Mouse (Mus musculus) midbrain, postnatal 0 days (tissue): ENCODE results near the gene C1qtnf4. TPM values are rescaled to one million over a fixed set of nuclear protein-coding genes. Genes with fewer than 3 reads are reported as not detected.

ENCODE experiments used
- ATAC-seq: fragments of 200-750 bp; cut with Nextera tagmentation; 2 replicates; pipeline ENCODE4 v1.8.0; 2017; ENCODE audit warnings: moderate number of reproducible peaks, mild to moderate bottlenecking, moderate TSS enrichment, moderate library complexity; ENCODE audit not compliant: low FRiP score
- DNase-seq: peaks from one replicate; pipeline ENCODE4 v3.0.0-alpha.2; 2015; ENCODE audit warnings: low spot score
- H3K27ac ChIP-seq: fragments of 300-500 bp; sonication (generic); 2 replicates; pipeline ENCODE4 v1.5.1; 2014; ENCODE audit warnings: low read depth, mild to moderate bottlenecking, low read length, mixed read lengths
- H3K27me3 ChIP-seq: fragments of 300-500 bp; sonication (generic); 2 replicates; pipeline ENCODE4 v1.6.1; 2014; ENCODE audit warnings: low read length, control low read depth, mixed read lengths; ENCODE audit not compliant: insufficient read depth
- H3K36me3 ChIP-seq: fragments of 300-500 bp; sonication (generic); 2 replicates; pipeline ENCODE4 v1.6.1; 2014; ENCODE audit warnings: low read length, control low read depth, mixed read lengths; ENCODE audit not compliant: insufficient read depth
- H3K4me1 ChIP-seq: fragments of 300-500 bp; sonication (generic); 2 replicates; pipeline ENCODE4 v1.6.1; 2014; ENCODE audit warnings: mild to moderate bottlenecking, control low read depth, antibody characterized with exemption, low read length, mixed read lengths; ENCODE audit not compliant: insufficient read depth
- H3K4me2 ChIP-seq: fragments of 300-500 bp; sonication (generic); 2 replicates; pipeline ENCODE4 v1.6.1; 2014; ENCODE audit warnings: low read depth, mild to moderate bottlenecking, low read length, mixed read lengths; ENCODE audit not compliant: poor library complexity, severe bottlenecking
- H3K4me3 ChIP-seq: fragments of 300-500 bp; sonication (generic); 2 replicates; pipeline ENCODE4 v1.5.1; 2014; ENCODE audit warnings: low read depth, mild to moderate bottlenecking, low read length, moderate library complexity
- H3K9ac ChIP-seq: fragments of 300-500 bp; sonication (generic); replicated peaks from 2 replicates; pipeline ENCODE4 v1.6.1; 2014; ENCODE audit warnings: mild to moderate bottlenecking, low read length, moderate library complexity, mixed read lengths; ENCODE audit not compliant: poor library complexity, severe bottlenecking
- H3K9me3 ChIP-seq: fragments of 300-500 bp; sonication (generic); 2 replicates; pipeline ENCODE4 v1.6.1; 2016; ENCODE audit warnings: low read length, control low read depth
- CTCF ChIP-seq: IDR thresholded peaks from 2 replicates; pipeline ENCODE4 v1.5.1; 2016; ENCODE audit warnings: antibody characterized with exemption, mild to moderate bottlenecking
- WGBS: fragments of 180-500 bp; shearing (Covaris S2); extraction: QIAGEN DNeasy Blood & Tissue Kit; methylation state at CpG from one replicate; pipeline ENCODE4 v1.1.7; 2014; 5-methylcytosine and 5-hydroxymethylcytosine counted together
- polyA plus RNA-seq: library from polyadenylated mRNA; unstranded; fragments of >200 nt; fragmentation: Nextera tagmentation; extraction: Ambion mirVana; gene quantifications from 2 replicates; pipeline ENCODE4 v1.2.1, GENCODE M21; 2015
- total RNA-seq: library from RNA; depleted of rRNA; stranded (reverse); fragments of >200 nt; gene quantifications from 2 replicates; pipeline ENCODE4 v1.2.3, GENCODE M21; 2014

C1qtnf4 gene
- total and polyA plus RNA-seq, 2 experiments from 2014 or later, result 271 to 629 TPM

DNA sequence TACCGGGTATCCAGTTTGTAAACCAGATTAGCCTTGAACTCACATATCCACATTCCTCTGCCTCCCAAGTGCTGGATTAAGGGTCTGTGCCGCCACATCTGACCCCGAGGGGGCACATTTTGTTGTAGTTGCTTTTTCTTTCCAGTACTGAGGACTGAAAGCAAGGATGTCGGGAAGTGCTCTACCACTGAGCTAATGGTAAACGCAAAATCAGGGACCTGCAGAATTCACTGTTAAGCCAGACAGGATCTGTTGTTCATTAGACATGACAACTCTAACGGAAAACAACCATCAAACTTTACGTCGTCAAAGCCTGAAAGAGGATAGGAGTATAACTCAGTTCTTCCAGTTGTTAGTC lies 39.1 kb upstream of the C1qtnf4 start:
- no peaks in the 10 kb centered on the region for H3K36me3 ChIP-seq
- DNase-seq, result no peak
- peak overlapping the region; percentile 63 for H3K4me2 ChIP-seq
- no peaks in the 10 kb centered on the region for H3K27me3 ChIP-seq
- WGBS, result 2% methylated on average over 8 of the region's 8 CpGs
- 0 out of 2 replicates have a peak, but pooled peaks cover 7% of the 10 kb centered on the region for H3K4me1 ChIP-seq
- H3K9ac ChIP-seq, result peak overlapping the region; percentile 92
- peak overlapping the region; percentile 87 for H3K4me3 ChIP-seq
- H3K9me3 ChIP-seq, result no peaks in the 10 kb centered on the region
- peak overlapping the region; percentile 97 for H3K27ac ChIP-seq
- TF ChIP-seq CTCF, result peak; percentile 45
- ATAC-seq, result peak; percentile 69

DNA sequence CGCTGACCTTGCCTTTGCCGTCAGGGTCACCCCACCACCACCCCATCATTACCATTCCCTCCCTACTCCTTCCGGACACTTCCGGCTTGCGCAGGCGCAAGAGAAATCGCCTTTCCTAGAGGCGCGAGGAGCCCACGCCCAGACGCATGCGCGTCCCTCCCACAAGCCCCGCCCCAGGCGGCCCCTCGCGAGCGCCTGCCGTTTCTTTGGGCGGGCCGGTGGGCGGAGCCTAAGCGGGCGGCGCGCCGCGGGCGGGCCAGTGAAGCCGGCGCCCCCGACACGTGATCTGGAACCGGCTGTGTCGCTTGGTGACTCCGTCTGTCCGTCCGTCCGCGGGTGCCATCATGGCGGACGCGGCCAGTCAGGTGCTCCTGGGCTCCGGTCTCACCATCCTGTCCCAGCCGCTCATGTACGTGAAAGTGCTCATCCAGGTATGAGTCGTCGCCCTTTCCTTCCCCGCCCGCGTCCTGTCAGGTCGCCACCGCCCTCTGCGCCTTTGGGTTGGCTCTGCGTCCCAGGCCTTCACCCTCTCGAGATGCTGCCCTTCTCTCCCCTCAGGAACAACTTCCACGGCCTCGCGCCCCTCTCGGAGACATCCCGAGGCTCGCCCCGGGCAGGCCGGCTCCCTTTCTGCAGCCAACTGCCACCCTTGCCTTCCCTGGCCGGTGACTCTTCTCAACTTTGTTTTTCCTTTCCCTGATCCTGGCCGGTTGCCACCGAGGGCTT lies 38.5 kb upstream of the C1qtnf4 start, which contains the start of gene Mtch2:
Gene Mtch2, plus strand, starts transcription at position 201 of the 726 bp plus-strand sequence.
- Histone ChIP-seq H3K27me3 (no peaks in the 10 kb centered on the region), H3K9ac (peak within 1 kb of the TSS; percentile 92), H3K4me3 (peak within 1 kb of the TSS; percentile 87), H3K4me2 (peak within 1 kb of the TSS; percentile 63), H3K4me1 (0 out of 2 replicates have a peak, but pooled peaks cover 7% of the 10 kb centered on the region), H3K36me3 (peaks cover 3% of the 10 kb centered on the region; the same call in 1 of the 2 replicates), H3K9me3 (no peaks in the 10 kb centered on the region), H3K27ac (peak within 1 kb of the TSS; percentile 97)
- ATAC-seq, result peak; percentile 96
- under 1% methylated on average over 63 of the region's 67 CpGs for WGBS
- TF ChIP-seq CTCF, result no peak
- DNase-seq, result peak; percentile 98

DNA sequence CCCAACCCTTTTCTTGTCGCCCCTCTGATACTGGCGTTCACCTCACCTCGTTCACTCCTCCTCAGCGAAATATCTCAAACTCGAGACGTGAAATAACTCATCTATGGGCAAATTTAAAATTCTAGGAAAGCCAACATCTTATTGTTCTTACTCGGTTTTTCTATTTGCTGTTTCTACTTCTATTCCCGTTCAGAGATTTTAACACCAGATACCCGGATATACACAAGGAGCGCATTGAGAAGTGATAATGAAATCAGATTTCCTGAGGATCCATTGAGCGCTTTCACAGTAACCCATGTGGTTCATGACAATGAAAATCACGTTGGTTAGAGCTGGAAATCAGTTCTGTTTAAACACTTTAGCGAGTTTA lies 38.0 kb upstream of the C1qtnf4 start:
- WGBS, result under 1% methylated on average over 13 of the region's 13 CpGs
- H3K4me1 ChIP-seq, result 0 out of 2 replicates have a peak, but pooled peaks cover 7% of the 10 kb centered on the region
- DNase-seq, result peak; percentile 65

DNA sequence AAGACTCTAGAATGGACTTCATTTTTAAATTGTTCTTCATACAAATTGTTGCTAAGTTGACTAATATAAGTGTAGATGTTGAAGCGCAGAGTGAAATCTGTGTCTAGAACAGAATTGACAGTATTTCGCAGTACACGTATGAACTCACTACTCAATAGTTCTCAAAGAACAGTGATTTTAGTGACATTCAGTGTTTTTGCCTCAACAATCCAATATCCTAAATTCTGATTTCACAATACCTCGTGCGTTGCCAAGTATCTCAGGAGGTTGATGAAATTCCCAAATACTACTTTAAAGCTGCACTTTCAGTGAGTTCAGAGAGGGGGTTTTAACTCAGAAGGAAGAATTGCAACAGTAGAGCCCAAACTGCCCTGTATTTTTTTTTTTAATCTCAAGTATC lies 37.3 kb upstream of the C1qtnf4 start:
- no peak for DNase-seq
- 0 out of 2 replicates have a peak, but pooled peaks cover 7% of the 10 kb centered on the region for H3K4me1 ChIP-seq
- 89% methylated on average over 5 of the region's 5 CpGs for WGBS
- no peak for ATAC-seq
- H3K9ac ChIP-seq, result peak overlapping the region; percentile 92; the same call in 1 of the 2 replicates
- TF ChIP-seq CTCF, result no peak
- peaks cover 12% of the 10 kb centered on the region; the same call in 1 of the 2 replicates for H3K36me3 ChIP-seq
- no peak overlapping the region for H3K27ac ChIP-seq
- H3K9me3 ChIP-seq, result no peaks in the 10 kb centered on the region
- peak overlapping the region; percentile 87; the same call in 1 of the 2 replicates for H3K4me3 ChIP-seq
- H3K27me3 ChIP-seq, result no peaks in the 10 kb centered on the region
- peak overlapping the region; percentile 63 for H3K4me2 ChIP-seq

More for the DNA sequence above, 38.0 kb upstream of the C1qtnf4 start:
- peaks cover 8% of the 10 kb centered on the region; the same call in 1 of the 2 replicates for H3K36me3 ChIP-seq
- TF ChIP-seq CTCF, result no peak
- H3K27ac ChIP-seq, result peak overlapping the region; percentile 97
- H3K27me3 ChIP-seq, result no peaks in the 10 kb centered on the region
- peak overlapping the region; percentile 87 for H3K4me3 ChIP-seq
- H3K9me3 ChIP-seq, result no peaks in the 10 kb centered on the region
- peak overlapping the region; percentile 92 for H3K9ac ChIP-seq
- H3K4me2 ChIP-seq, result peak overlapping the region; percentile 63
- ATAC-seq, result no peak

DNA sequence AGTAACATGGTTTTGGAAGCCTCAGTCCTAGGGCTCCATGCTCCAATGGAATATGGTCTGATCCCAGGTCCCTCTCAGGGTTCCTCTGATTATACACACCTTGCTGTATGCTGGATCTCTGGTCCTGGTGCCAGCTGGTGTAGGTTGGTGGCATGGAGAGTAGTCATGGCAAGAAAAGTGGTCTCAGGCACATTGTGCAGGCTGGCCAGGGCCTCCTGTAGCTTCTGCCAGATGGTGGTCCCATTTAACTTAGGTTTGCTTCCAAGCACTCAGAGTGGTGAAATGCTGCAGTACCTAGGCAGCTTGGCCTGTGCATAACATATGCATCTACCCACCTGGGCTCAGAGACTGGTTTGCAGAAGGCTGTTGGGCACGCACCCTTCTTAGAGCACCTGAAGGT lies 35.3 kb upstream of the C1qtnf4 start:
- Histone ChIP-seq H3K4me2 (no peak overlapping the region), H3K4me1 (0 out of 2 replicates have a peak, but pooled peaks cover 7% of the 10 kb centered on the region), H3K27ac (no peak overlapping the region), H3K9me3 (no peaks in the 10 kb centered on the region), H3K9ac (no peak overlapping the region), H3K27me3 (no peaks in the 10 kb centered on the region), H3K36me3 (peaks cover 12% of the 10 kb centered on the region; the same call in 1 of the 2 replicates), H3K4me3 (no peak overlapping the region)
- ATAC-seq (no peak), DNase-seq (no peak)
- WGBS, result 100% methylated on average over 1 of the region's 1 CpGs
- no peak for TF ChIP-seq CTCF

DNA sequence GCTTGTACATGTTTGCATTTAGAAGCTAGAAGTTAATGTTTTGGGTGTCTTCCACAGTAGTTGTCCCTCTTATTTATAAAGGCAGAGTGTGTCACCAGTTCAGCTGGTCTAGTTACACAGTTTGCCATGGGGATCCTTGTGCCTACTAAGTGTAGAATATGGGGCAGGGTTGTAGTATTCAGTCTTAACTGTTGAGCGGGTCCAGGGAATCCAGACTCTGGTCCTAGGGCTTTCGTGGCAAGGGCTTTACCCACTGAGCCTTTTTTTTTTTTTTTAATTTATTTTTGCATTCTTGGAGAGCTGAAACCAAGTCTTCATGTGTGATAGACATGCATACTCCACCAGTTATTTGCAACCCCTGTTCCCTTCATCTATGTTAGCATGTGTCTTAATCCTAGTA lies 24.2 kb upstream of the C1qtnf4 start:
- Histone ChIP-seq H3K9me3 (no peaks in the 10 kb centered on the region), H3K36me3 (peaks cover 33% of the 10 kb centered on the region), H3K4me1 (no peaks in the 10 kb centered on the region), H3K27ac (no peak overlapping the region), H3K4me2 (no peak overlapping the region), H3K4me3 (no peak overlapping the region), H3K27me3 (no peaks in the 10 kb centered on the region), H3K9ac (no peak overlapping the region)
- DNase-seq (no peak), ATAC-seq (no peak)
- no peak for TF ChIP-seq CTCF
- 94% methylated on average over 2 of the region's 2 CpGs for WGBS
